Mouse (Mus musculus) hindbrain, embryonic 12.5 days (tissue): ENCODE measurements around the gene Pld4. TPM values are rescaled to one million over a fixed set of nuclear protein-coding genes. Genes with fewer than 3 reads are reported as not detected.
"Not testable (repeated sequence)": the region's sequence is repeated elsewhere in the genome, so short reads cannot be mapped to it uniquely, and the experiment has no call there.

Experiments used
- ATAC-seq: fragments of 200-750 bp; cut with Nextera tagmentation; 2 replicates; pipeline ENCODE4 v1.8.0; 2017; ENCODE audit warnings: moderate TSS enrichment; ENCODE audit not compliant: low FRiP score
- H3K27ac ChIP-seq: fragments of 300-500 bp; sonication (generic); 2 replicates; pipeline ENCODE4 v1.5.1; 2016; ENCODE audit warnings: mild to moderate bottlenecking
- H3K27me3 ChIP-seq: fragments of 300-500 bp; sonication (generic); 2 replicates; pipeline ENCODE4 v1.6.1; 2016; ENCODE audit warnings: mild to moderate bottlenecking
- H3K36me3 ChIP-seq: fragments of 300-500 bp; sonication (generic); 2 replicates; pipeline ENCODE4 v1.6.1; 2016; ENCODE audit warnings: mild to moderate bottlenecking
- H3K4me1 ChIP-seq: fragments of 300-500 bp; sonication (generic); 2 replicates; pipeline ENCODE4 v1.6.1; 2016
- H3K4me2 ChIP-seq: fragments of 300-500 bp; sonication (generic); replicated peaks from 2 replicates; pipeline ENCODE4 v1.6.1; 2016; ENCODE audit warnings: mild to moderate bottlenecking
- H3K4me3 ChIP-seq: fragments of 300-500 bp; sonication (generic); 2 replicates; pipeline ENCODE4 v1.5.1; 2016; ENCODE audit warnings: mild to moderate bottlenecking
- H3K9ac ChIP-seq: fragments of 300-500 bp; sonication (generic); 2 replicates; pipeline ENCODE4 v1.6.1; 2016; ENCODE audit warnings: mild to moderate bottlenecking, moderate library complexity
- H3K9me3 ChIP-seq: fragments of 300-500 bp; sonication (generic); replicated peaks from 2 replicates; pipeline ENCODE4 v1.6.1; 2016; ENCODE audit warnings: mild to moderate bottlenecking
- WGBS: fragments of 180-500 bp; shearing (Covaris S2); methylation state at CpG from one replicate; pipeline ENCODE4 v1.1.7; 2016; 5-methylcytosine and 5-hydroxymethylcytosine counted together
- microRNA-seq: library from miRNA; unstranded; fragments of <30 nt; microRNA quantifications from one replicate; pipeline ENCODE4, GENCODE M21; 2017
- polyA plus RNA-seq: library from polyadenylated mRNA; unstranded; fragments of >200 nt; fragmentation: Nextera tagmentation; extraction: Ambion mirVana; gene quantifications from 2 replicates; pipeline ENCODE4 v1.2.1, GENCODE M21; 2016

The Pld4 gene
- polyA plus RNA-seq, 1 experiment from 2014 or later, result 5.0 TPM

- Histone ChIP-seq H3K9me3 (no peaks in the 10 kb centered on the region), H3K4me2 (no peak overlapping the region), H3K9ac (no peak overlapping the region), H3K27ac (no peak overlapping the region), H3K4me3 (no peak overlapping the region), H3K36me3 (peaks cover 43% of the 10 kb centered on the region), H3K27me3 (peaks cover 2% of the 10 kb centered on the region; the same call in 1 of the 2 replicates), H3K4me1 (peaks cover 15% of the 10 kb centered on the region)
- 75% methylated on average over 7 of the region's 7 CpGs for WGBS
- ATAC-seq, result no peak
Observed at GRCm38 (mm10) chr12:112813370-112813769, 52.9 kb downstream of the Pld4 start.

DNA sequence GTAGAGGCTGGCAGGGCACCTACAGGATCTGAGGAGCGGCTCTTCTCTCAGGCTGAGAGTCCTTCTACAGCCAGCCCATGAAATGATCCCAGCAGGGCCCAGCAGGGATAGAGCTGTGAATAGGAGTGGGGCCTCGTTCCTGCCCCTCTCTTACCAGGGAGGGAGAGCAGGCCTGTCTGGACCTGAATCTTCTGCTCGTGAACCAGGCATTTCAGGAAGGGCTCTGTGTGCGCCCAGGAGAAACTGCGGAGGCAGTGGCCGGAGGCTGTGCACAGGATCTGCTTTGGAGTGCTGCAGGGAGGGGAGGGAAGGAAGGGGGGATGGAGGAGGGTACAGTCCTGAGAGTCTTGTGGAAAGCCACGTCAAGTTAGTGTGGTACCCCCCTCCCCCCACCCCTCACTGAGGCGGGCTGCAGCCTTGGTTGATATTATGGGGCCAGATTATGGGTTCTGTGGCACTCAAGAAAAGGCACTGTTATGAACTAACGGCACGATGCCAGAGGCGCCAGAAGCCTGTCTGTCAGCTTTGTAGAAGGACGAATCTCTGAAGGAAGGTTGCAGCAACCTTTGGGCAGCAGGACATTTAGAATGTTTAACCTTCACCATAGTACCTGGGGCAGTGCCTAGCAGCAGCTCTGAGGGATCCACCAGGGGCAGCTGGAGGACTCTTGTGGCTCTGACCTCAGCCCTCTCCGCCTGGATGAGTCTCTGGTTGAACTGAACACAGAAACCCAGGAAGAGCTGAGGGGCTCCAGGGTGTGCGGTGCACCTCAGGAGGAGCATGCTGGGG, 54.4 kb downstream of the Pld4 start:
- Histone ChIP-seq H3K4me2 (no peak overlapping the region), H3K36me3 (peaks cover 58% of the 10 kb centered on the region), H3K9ac (no peak overlapping the region), H3K4me3 (no peak overlapping the region), H3K9me3 (no peaks in the 10 kb centered on the region), H3K27me3 (peaks cover 2% of the 10 kb centered on the region; the same call in 1 of the 2 replicates), H3K27ac (no peak overlapping the region), H3K4me1 (peaks cover 6% of the 10 kb centered on the region)
- 80% methylated on average over 14 of the region's 14 CpGs for WGBS
- ATAC-seq, result no peak

- Histone ChIP-seq H3K4me1 (no peaks in the 10 kb centered on the region), H3K4me3 (no peak overlapping the region), H3K9ac (no peak overlapping the region), H3K36me3 (peaks cover 70% of the 10 kb centered on the region), H3K27ac (no peak overlapping the region), H3K27me3 (no peaks in the 10 kb centered on the region), H3K9me3 (no peaks in the 10 kb centered on the region), H3K4me2 (no peak overlapping the region)
- WGBS, result 57% methylated on average over 4 of the region's 4 CpGs
- ATAC-seq, result no peak
Observed at GRCm38 (mm10) chr12:112816294-112816693, 55.8 kb downstream of the Pld4 start.

DNA sequence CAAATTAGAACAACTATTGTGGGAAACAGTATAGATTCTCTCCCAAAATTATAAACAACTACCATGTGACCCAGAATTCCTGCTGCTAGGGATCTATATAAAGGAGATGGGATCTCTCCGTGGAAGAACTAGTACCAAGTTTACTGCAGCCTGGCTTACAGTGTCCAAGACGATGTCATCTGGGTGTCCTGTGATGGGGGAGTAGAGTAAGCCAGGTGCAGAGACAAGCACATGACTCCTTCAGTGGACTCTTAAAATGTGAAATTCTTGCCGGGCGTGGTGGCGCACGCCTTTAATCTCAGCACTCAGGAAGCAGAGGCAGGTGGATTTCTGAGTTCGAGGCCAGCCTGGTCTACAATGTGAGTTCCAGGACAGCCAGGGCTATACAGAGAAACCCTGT, 56.4 kb downstream of the Pld4 start:
- H3K27me3 ChIP-seq, H3K9ac ChIP-seq, H3K4me2 ChIP-seq, H3K4me3 ChIP-seq, ATAC-seq, H3K27ac ChIP-seq, H3K9me3 ChIP-seq, H3K4me1 ChIP-seq: not testable (repeated sequence)
- peaks cover 76% of the 10 kb centered on the region for H3K36me3 ChIP-seq
- 84% methylated on average over 7 of the region's 7 CpGs for WGBS

Small RNA genes lying within 50 kb of the gene (microRNA-seq; reads per million reads assigned to microRNA genes)
- gene Mir6940, result 1.4 reads per million

Other genes starting within 250 kb of the Pld4 start
- 14.6 and 16.1 TPM in 2 replicates for gene Tmem179, start 243.9 kb upstream of the Pld4 start, polyA plus RNA-seq
- gene Inf2, start 171.9 kb upstream of the Pld4 start, polyA plus RNA-seq, result 1.5 and 2.1 TPM in 2 replicates
- gene Adssl1, start 140.6 kb upstream of the Pld4 start, polyA plus RNA-seq, result 3.3 and 5.0 TPM in 2 replicates
- gene Siva1, start 116.0 kb upstream of the Pld4 start, polyA plus RNA-seq, result 100 and 124 TPM in 2 replicates
- 154 and 156 TPM in 2 replicates for gene Akt1, start 85.8 kb upstream of the Pld4 start, polyA plus RNA-seq
- 5.8 and 7.5 TPM in 2 replicates for gene Zbtb42, start 81.8 kb upstream of the Pld4 start, polyA plus RNA-seq
- gene Cep170b, start 40.2 kb upstream of the Pld4 start, polyA plus RNA-seq, result 28.3 and 28.5 TPM in 2 replicates
- 0.48 and 0.64 TPM in 2 replicates for gene Ahnak2, start 42.0 kb downstream of the Pld4 start, polyA plus RNA-seq
- 16.9 and 19.7 TPM in 2 replicates for gene Clba1, start 48.3 kb downstream of the Pld4 start, polyA plus RNA-seq
- gene Cdca4, start 68.8 kb downstream of the Pld4 start, polyA plus RNA-seq, result 101 TPM in 2 replicates
- gene Gpr132, start 107.6 kb downstream of the Pld4 start, polyA plus RNA-seq, result not detected in 2 replicates
- gene Jag2, start 169.1 kb downstream of the Pld4 start, polyA plus RNA-seq, result 9.4 and 10.3 TPM in 2 replicates
- gene Nudt14, start 181.5 kb downstream of the Pld4 start, polyA plus RNA-seq, result 51.5 and 65.9 TPM in 2 replicates
- gene Btbd6, start 215.8 kb downstream of the Pld4 start, polyA plus RNA-seq, result 34.5 and 34.8 TPM in 2 replicates
- gene Brf1, start 240.0 kb downstream of the Pld4 start, polyA plus RNA-seq, result 72.4 and 75.5 TPM in 2 replicates